Mouse (Mus musculus) limb, embryonic 10.5 days (tissue): ENCODE data around the gene 2310039H08Rik. TPM values are rescaled to one million over a fixed set of nuclear protein-coding genes. Genes with fewer than 3 reads are reported as not detected.
"Not testable (repeated sequence)": the region's sequence is repeated elsewhere in the genome, so short reads cannot be mapped to it uniquely, and the experiment has no call there.

Source experiments
- DNase-seq: peaks from one replicate; pipeline ENCODE4 v3.0.0-alpha.2; 2017; ENCODE audit warnings: low spot score
- H3K27ac ChIP-seq: fragments of 300-500 bp; sonication (generic); 2 replicates; pipeline ENCODE4 v1.5.1; 2016; ENCODE audit warnings: mild to moderate bottlenecking
- H3K27me3 ChIP-seq: fragments of 300-500 bp; sonication (generic); 2 replicates; pipeline ENCODE4 v1.6.1; 2016; ENCODE audit warnings: low read depth, mild to moderate bottlenecking; ENCODE audit not compliant: poor library complexity, severe bottlenecking
- H3K36me3 ChIP-seq: fragments of 300-500 bp; sonication (generic); 2 replicates; pipeline ENCODE4 v1.6.1; 2016; ENCODE audit warnings: mild to moderate bottlenecking, moderate library complexity
- H3K4me1 ChIP-seq: fragments of 300-500 bp; sonication (generic); 2 replicates; pipeline ENCODE4 v1.6.1; 2016
- H3K4me3 ChIP-seq: fragments of 300-500 bp; sonication (generic); 2 replicates; pipeline ENCODE4 v1.5.1; 2016; ENCODE audit warnings: mild to moderate bottlenecking, moderate library complexity
- H3K9me3 ChIP-seq: fragments of 300-500 bp; sonication (generic); replicated peaks from 2 replicates; pipeline ENCODE4 v1.6.1; 2016; ENCODE audit warnings: mild to moderate bottlenecking
- WGBS: fragments of 180-500 bp; shearing (Covaris S2); methylation state at CpG from one replicate; pipeline ENCODE4 v1.1.7; 2016; 5-methylcytosine and 5-hydroxymethylcytosine counted together
- polyA plus RNA-seq: library from polyadenylated mRNA; unstranded; fragments of >200 nt; fragmentation: Nextera tagmentation; extraction: Ambion mirVana; gene quantifications from 2 replicates; pipeline ENCODE4 v1.2.1, GENCODE M21; 2016

Gene 2310039H08Rik
- polyA plus RNA-seq, 1 experiment from 2014 or later = 34.2 TPM

DNA sequence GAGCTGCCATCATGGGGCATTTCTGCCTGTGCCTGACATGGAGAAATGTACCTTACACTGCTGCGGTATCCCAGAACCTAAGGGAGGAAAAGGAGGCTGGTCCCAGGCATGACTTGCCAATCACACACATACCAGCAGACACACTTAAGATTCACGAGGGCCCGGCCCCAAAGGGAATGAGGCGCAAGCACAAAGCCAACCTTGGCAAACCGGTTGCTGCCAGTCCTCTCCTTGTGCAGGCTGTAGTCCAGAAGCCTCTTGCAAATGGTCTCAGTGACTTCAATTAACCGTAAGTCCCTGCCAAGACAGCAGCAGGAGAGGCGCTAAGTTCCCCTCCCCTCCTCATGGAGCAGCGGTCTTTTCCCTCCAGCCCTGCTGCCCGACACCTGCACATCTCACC lies 29.4 kb upstream of the 2310039H08Rik start:
- Histone ChIP-seq H3K27ac (no peak overlapping the region), H3K36me3 (peaks cover 78% of the 10 kb centered on the region)

DNA sequence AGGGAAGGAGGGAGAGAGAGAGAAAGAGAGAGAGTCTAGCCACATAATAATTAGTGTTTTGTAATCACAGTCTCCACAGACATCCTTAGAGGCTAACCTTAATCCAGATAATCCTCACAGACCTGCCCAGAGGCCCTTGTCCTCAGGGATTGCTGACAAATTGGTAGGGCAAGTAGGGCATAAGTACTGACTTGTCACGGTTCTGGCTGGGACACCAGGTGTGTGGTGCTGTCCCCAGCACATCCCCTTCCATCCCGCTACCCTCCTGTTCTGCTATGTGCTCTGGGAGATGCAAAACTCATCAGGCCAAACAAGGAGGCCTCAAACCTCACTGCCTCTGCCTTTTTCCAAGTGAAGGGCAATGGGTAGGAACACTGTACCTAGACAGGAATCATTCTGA lies 26.9 kb upstream of the 2310039H08Rik start:
- peaks cover 82% of the 10 kb centered on the region for H3K36me3 ChIP-seq
- H3K27me3 ChIP-seq = no peaks in the 10 kb centered on the region
- H3K4me1 ChIP-seq = peaks cover under 1% of the 10 kb centered on the region; the same call in 1 of the 2 replicates
- 95% methylated on average over 2 of the region's 2 CpGs for WGBS
- no peak for DNase-seq
- H3K9me3 ChIP-seq = no peaks in the 10 kb centered on the region
- H3K27ac ChIP-seq = no peak overlapping the region
- no peak overlapping the region for H3K4me3 ChIP-seq

More for the DNA sequence above, 29.4 kb upstream of the 2310039H08Rik start:
- H3K27me3 ChIP-seq = no peaks in the 10 kb centered on the region
- no peaks in the 10 kb centered on the region for H3K4me1 ChIP-seq
- 88% methylated on average over 9 of the region's 9 CpGs for WGBS
- H3K9me3 ChIP-seq = no peaks in the 10 kb centered on the region
- H3K4me3 ChIP-seq = no peak overlapping the region
- DNase-seq = no peak

DNA sequence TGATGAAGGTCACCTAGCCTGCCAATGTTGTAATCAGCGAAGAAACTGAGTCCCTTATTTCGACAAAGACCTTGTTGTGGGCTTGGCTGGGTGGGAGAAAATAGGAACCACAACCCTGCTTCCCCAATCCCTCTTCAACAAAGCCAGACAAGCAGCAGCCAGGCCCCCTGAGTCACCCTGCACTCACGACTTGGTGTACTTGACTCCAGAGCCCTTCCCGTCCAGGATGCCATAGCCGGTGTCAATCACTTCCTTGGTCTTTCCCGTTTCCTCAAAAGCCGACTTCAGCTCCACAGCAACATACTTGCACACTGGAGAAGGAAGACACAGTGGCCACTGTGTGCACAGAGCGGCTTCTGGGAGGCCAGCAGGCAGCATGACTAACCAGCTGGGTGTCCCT lies 25.2 kb upstream of the 2310039H08Rik start:
- no peaks in the 10 kb centered on the region for H3K9me3 ChIP-seq
- no peaks in the 10 kb centered on the region for H3K27me3 ChIP-seq
- no peak overlapping the region for H3K27ac ChIP-seq
- peaks cover 69% of the 10 kb centered on the region for H3K36me3 ChIP-seq
- 89% methylated on average over 8 of the region's 8 CpGs for WGBS
- H3K4me3 ChIP-seq = no peak overlapping the region
- H3K4me1 ChIP-seq = peaks cover 9% of the 10 kb centered on the region
- no peak for DNase-seq

DNA sequence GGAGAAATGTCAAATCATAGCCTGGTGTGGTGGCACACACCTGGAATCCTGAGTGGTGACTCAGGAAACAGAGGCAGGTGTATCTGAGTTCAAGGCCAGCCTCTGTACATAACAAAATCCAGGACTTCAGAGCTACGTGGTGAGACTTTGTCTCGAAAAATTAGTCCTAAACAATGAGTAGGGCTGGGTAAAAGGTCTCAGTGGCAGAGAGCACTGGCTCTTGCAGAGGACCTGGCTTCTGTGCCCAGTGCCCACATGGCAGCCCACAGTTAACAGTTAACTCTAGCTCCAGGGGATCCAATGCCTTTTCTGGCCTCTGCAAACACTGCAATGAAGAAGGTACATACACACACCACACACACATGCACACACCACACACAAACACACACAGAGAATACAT lies 24.6 kb upstream of the 2310039H08Rik start:
- peaks cover 64% of the 10 kb centered on the region for H3K36me3 ChIP-seq
- no peaks in the 10 kb centered on the region for H3K9me3 ChIP-seq
- WGBS = 96% methylated on average over 2 of the region's 2 CpGs
- DNase-seq = no peak
- no peak overlapping the region for H3K27ac ChIP-seq
- no peak overlapping the region for H3K4me3 ChIP-seq
- H3K4me1 ChIP-seq = peaks cover 13% of the 10 kb centered on the region
- H3K27me3 ChIP-seq = no peaks in the 10 kb centered on the region

DNA sequence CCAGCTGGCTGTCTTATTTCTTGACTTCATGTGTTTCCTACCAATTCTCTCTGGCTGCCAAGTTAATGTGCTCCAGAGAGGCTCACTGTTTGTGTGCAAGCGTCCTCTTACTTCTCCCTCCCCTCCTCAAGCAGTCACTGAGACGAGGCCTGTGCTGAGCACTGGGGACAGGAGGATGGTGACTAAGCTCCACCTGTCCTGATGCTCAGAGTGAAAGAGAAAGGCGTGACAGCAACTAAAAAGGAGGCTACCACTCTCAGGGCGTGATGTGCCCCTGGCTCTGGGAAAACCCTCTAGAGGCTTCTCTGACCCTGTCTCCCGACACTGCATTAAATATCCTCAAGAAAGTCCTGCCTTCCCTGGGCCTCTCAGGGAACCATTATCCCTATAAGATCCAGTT lies 23.2 kb upstream of the 2310039H08Rik start:
- Histone ChIP-seq H3K36me3 (peaks cover 49% of the 10 kb centered on the region), H3K9me3 (no peaks in the 10 kb centered on the region), H3K4me1 (peaks cover 14% of the 10 kb centered on the region), H3K4me3 (no peak overlapping the region), H3K27me3 (no peaks in the 10 kb centered on the region), H3K27ac (no peak overlapping the region)
- DNase-seq = no peak
- WGBS = 91% methylated on average over 5 of the region's 5 CpGs

DNA sequence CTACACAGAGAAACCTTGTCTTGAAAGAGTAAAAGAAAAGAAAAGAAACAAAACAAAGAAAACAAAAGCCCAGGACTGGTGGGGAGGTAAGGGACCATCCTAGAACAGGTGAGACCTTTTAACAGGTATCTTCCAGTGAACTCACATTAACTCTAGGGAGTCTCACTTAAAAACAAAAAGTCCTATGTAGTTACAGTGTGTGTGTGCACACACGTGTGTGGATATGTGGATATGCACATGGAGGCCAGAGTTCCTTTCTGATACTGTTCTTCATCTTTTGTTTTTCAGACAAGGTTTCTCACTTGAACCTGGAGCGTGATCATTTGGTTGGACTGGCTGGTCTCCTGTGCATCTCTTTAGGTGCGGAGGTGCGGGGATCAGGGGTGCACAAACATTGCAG lies 21.9 kb upstream of the 2310039H08Rik start:
- Histone ChIP-seq H3K4me1 (peaks cover 14% of the 10 kb centered on the region), H3K27me3 (no peaks in the 10 kb centered on the region), H3K27ac (peak overlapping the region; percentile 90; the same call in 1 of the 2 replicates), H3K9me3 (no peaks in the 10 kb centered on the region), H3K36me3 (peaks cover 37% of the 10 kb centered on the region), H3K4me3 (peak overlapping the region; percentile 82)
- DNase-seq = no peak
- WGBS = 89% methylated on average over 4 of the region's 4 CpGs

DNA sequence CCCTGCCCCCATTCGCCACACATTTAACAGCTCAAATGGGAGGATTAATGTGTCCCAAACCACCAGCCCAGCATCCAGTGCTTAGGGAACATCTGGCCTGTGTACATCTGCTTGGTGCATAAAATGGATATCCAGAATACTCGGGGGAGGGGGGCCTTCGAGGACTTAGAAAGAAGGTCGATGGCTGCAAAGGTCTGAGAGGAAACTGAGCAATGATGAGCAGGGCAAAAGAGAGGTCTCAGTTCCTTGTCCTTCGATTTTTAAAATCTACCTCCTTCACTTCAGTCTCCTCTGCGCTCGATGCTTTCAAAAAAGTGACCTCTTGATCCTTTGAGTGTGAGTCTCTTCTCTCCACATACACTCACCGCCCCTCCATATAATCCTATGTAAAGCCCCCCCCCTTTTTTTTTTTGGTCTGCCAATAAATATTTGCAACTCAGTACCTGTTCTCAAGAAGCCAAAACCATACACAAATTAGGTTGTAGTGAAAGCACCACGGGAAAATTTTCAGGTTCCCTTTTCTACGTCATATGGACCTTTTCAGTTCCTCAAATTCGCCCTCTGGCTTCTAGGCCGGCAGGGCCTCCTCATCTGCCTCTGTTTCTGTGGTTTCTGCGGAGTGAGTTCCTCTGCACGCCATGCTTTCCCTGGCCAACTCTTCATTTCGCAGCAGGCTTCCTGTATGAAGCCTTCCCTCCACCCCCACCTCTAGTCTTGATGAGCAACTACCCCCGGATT lies 21.2 kb upstream of the 2310039H08Rik start:
- H3K9me3 ChIP-seq = no peaks in the 10 kb centered on the region
- peak overlapping the region; percentile 82 for H3K4me3 ChIP-seq
- H3K36me3 ChIP-seq = peaks cover 31% of the 10 kb centered on the region
- no peak for DNase-seq
- H3K27ac ChIP-seq = peak overlapping the region; percentile 90
- H3K27me3 ChIP-seq = no peaks in the 10 kb centered on the region
- 33% methylated on average over 16 of the region's 16 CpGs for WGBS
- peaks cover 18% of the 10 kb centered on the region for H3K4me1 ChIP-seq

DNA sequence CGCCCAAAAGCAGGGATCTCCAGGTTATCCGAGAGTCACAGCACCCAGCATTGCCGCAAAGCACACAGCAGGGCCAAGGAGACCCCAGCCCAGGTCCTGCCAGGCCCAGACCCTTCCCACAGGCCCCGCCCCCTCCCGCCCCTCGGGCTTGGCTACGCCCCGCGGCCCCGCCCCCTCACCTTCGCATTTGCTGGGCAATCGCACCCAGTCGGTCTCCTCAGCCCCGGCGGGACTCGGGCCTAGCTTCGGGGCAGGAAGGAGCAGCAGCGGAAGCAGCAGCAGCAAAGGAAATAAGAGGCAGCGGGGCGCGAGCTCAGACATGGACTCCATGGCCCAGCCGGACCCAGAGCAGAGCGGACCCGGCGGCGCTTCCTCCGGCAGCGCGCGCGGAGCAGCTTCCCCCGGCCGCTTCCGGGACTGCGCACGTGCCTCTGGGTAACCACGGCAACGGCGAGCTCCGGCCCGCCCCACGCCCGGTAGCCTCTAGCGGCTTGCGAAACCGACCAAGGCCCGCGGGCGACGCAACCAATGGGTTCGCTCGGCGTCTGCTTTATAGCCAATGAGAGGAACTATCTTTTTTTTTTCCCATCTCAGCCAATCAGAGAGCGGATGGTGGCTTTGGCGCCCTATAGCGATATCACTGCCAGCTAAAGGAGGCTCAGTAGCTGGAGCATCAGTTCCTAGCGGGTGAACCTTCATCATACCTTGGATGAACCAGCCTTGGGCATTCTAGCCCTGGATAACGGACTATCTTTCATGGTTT lies 20.5 kb upstream of the 2310039H08Rik start, which contains the start of gene Cnpy3:
Cnpy3 (minus strand) TSS at position 421 of the 763 bp plus-strand sequence.
- peak within 1 kb of the TSS; percentile 90 for H3K27ac ChIP-seq
- H3K36me3 ChIP-seq = peaks cover 23% of the 10 kb centered on the region
- WGBS = under 1% methylated on average over 58 of the region's 58 CpGs
- peak; percentile 99 for DNase-seq
- H3K4me1 ChIP-seq = peaks cover 25% of the 10 kb centered on the region
- no peaks in the 10 kb centered on the region for H3K9me3 ChIP-seq
- H3K4me3 ChIP-seq = peak within 1 kb of the TSS; percentile 82
- no peaks in the 10 kb centered on the region for H3K27me3 ChIP-seq

DNA sequence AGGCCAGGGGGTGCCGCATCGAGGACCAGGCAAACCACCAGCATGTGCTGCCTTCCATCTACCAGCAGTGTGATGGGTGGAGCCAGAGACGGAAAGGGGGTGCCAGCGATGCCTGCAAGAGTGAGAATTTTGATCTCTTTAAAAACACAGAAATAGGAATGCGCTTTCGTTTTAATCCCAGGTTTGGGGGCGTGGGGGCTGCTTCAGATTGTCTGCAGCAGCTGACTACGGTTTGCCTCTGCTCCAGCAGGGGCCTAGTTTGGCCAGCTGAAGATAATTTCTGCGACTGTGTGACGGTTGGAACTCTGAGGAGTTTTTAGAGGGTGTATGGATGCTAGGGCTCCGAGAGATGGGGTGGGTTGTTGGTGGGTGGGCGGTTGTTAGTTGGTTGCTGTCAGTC lies 13.7 kb upstream of the 2310039H08Rik start:
- H3K9me3 ChIP-seq = no peaks in the 10 kb centered on the region
- peaks cover 15% of the 10 kb centered on the region for H3K4me1 ChIP-seq
- no peaks in the 10 kb centered on the region for H3K36me3 ChIP-seq
- H3K27ac ChIP-seq = no peak overlapping the region
- no peak for DNase-seq
- H3K27me3 ChIP-seq = no peaks in the 10 kb centered on the region
- no peak overlapping the region for H3K4me3 ChIP-seq
- 88% methylated on average over 12 of the region's 12 CpGs for WGBS

DNA sequence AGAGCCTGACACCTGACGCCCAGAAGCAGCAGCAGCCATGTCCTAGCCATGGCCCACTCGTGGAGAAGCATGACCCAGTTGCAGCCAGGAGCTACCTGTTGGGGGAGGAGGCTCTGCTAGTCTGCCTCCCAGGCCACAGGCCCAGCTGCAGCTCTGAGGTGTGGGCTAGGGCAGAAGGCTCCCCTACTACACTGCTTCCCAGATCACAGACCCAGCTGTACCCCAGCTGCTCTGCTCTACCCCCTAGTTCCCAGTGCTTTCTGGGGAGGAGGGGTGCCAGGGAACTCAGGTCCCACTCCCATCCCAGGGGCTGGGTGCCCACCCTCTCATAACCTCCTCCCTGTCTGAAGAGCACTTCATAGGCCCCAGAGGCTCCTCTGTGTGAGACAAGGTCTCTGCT lies 8.9 kb upstream of the 2310039H08Rik start, which contains the start of gene Ptcra:
Ptcra (minus strand) TSS at position 169 of the 400 bp plus-strand sequence.
- Histone ChIP-seq H3K9me3 (no peaks in the 10 kb centered on the region), H3K4me1 (peaks cover 9% of the 10 kb centered on the region), H3K4me3 (no peak within 1 kb of the TSS), H3K27ac (no peak within 1 kb of the TSS), H3K36me3 (no peaks in the 10 kb centered on the region), H3K27me3 (no peaks in the 10 kb centered on the region)
- no peak for DNase-seq
- 48% methylated on average over 2 of the region's 2 CpGs for WGBS

DNA sequence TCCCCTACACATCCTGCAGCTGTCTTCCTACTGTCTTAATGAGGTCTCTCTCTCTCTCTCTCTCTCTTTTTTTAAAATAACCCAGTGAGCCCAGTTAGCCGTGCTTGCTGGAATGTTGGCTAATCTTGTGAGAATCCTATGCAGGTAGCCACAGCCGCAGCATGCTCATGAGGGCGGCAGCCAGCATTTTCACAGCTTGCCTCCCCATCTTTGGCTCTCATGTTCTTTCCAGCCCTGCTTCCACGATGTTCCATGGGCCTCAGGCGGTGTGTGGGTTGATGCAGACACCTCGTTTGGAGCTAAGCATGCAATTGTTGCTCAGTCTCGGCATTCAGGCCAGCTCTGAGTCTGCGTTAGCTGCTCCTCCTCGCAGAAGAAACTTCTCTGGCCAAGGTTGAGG lies 7.5 kb upstream of the 2310039H08Rik start:
- not testable (repeated sequence) for H3K27ac ChIP-seq, H3K4me3 ChIP-seq, H3K27me3 ChIP-seq, H3K9me3 ChIP-seq, DNase-seq, H3K36me3 ChIP-seq
- peaks cover 15% of the 10 kb centered on the region for H3K4me1 ChIP-seq
- 71% methylated on average over 9 of the region's 9 CpGs for WGBS

DNA sequence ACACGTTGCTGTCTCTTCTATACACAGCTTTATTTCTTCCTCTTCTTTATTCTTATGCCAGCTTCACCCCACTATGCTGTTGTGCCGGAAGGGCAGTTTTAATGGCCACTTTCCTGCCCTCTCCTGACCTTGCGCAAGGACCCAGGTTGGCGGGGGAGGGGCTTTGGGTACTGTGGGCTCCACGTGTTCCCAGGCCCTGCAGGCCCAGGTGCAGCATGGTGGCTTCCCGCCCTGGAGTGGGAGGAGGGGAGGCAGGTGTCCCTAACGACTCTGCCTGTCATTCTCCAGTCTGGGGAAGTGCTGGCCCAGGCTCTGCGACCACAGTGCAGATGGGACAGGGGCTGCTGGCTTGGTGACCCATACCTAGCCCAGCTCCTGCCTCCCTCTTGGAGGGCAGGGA lies 4.6 kb upstream of the 2310039H08Rik start:
- Histone ChIP-seq H3K36me3 (no peaks in the 10 kb centered on the region), H3K4me1 (peaks cover 24% of the 10 kb centered on the region), H3K9me3 (no peaks in the 10 kb centered on the region), H3K27me3 (no peaks in the 10 kb centered on the region), H3K27ac (peak overlapping the region; percentile 56), H3K4me3 (no peak overlapping the region)
- DNase-seq = no peak
- WGBS = 48% methylated on average over 8 of the region's 8 CpGs

DNA sequence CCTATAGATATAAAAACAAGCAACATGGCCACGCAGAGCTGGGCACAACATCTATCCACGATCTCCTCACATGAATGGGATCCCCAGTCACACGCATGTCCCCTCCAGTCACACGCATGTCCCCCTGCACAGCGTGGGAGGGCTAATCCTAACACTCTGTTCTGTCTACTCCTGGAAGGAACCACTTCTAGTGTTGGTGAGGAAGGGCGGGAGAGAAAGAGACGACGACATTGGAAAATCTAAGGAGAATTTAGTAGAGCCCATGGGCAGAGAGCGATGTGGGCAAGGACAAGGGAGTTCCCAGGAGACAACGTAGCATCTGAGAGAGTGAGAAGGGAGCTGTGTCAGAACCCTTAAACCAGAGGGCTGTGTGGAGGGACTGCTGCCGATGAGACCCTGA lies 1.9 kb upstream of the 2310039H08Rik start:
- Histone ChIP-seq H3K9me3 (no peaks in the 10 kb centered on the region), H3K27me3 (no peaks in the 10 kb centered on the region), H3K36me3 (peaks cover 17% of the 10 kb centered on the region), H3K27ac (no peak overlapping the region), H3K4me3 (no peak overlapping the region), H3K4me1 (peaks cover 36% of the 10 kb centered on the region)
- 92% methylated on average over 11 of the region's 11 CpGs for WGBS
- no peak for DNase-seq
